ENCODE assay signal across 10 mouse cellular contexts in the genomic region with DNA sequence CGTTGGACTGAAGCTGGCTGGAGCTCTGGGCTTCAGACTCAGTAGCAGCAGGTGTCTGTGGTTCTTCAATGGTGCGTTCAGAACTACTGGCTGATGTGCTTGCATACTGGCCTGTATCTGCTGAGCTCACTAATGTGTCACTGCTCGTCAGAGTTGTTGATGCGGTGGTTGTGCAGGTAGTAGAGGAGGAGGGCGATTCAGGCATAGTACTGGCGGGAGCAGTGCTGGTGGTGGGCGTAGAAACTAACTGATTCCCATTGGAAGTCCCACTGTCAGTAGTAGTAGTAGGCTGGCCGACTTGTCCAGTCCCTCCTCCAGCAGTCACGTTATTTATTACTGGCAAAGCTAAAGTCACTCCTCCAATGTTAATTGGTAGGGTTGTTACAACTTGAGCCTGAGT. TPM values are rescaled to one million over a fixed set of nuclear protein-coding genes. Genes with fewer than 3 reads are reported as not detected.
DNase-seq lines count a peak whose midpoint lies in the region; ATAC-seq and TF ChIP-seq lines count a peak whose summit lies in the region.
"Had no signal": no experiment of that assay in that cellular context is flagged by ENCODE, and none has a peak within 500 bp of the region (broad histone marks: within the 10 kb centered on the region; RNA-seq: fewer than 3 reads in every experiment).

No protein-coding gene starts in this region.

- TF ChIP-seq POLR2A in MEL (IDR thresholded peaks at IDR 0.05; ENCODE audit: control insufficient read depth in 1 of 2, insufficient read depth in 1 of 2, low read depth in 1 of 2, low read length in 2 of 2, poor library complexity in 1 of 2), result no peak

- peak overlapping the region; percentile 18; the same call in 1 of the 2 replicates for H3K4me3 ChIP-seq in hindbrain, embryonic 13.5 days
- H3K4me3 ChIP-seq in hindbrain, embryonic 10.5 days, result no peak overlapping the region
- H3K4me3 ChIP-seq in MEL (ENCODE audit: control insufficient read depth in 1 of 2, insufficient read depth in 1 of 2, low read depth in 2 of 2, low read length in 2 of 2), result peak overlapping the region in 1 of 2 experiments; percentile 54; a peak in 2 of 4 replicates
- H3K4me3 ChIP-seq in forebrain, embryonic 13.5 days, result peak overlapping the region; percentile 22
- 0 out of 2 replicates have a peak overlapping the region, but pooled peaks have one; percentile 96 for H3K4me3 ChIP-seq in liver, postnatal 0 days (ENCODE audit: low read depth, low read length)
- no peak overlapping the region for H3K4me3 ChIP-seq in intestine, embryonic 16.5 days (ENCODE audit: low read length)

- no peaks in the 10 kb centered on the region for H3K27me3 ChIP-seq in hindbrain, embryonic 13.5 days
- H3K27me3 ChIP-seq in hindbrain, embryonic 10.5 days (ENCODE audit: insufficient read depth, poor library complexity, severe bottlenecking), result no peaks in the 10 kb centered on the region
- H3K27me3 ChIP-seq in MEL (ENCODE audit: control insufficient read depth in 1 of 2, insufficient read depth in 2 of 2, low read length in 2 of 2), result no peaks in the 10 kb centered on the region
- H3K27me3 ChIP-seq in forebrain, embryonic 13.5 days, result no peaks in the 10 kb centered on the region
- no peaks in the 10 kb centered on the region for H3K27me3 ChIP-seq in liver, postnatal 0 days (ENCODE audit: insufficient read depth, low read length)
- no peaks in the 10 kb centered on the region for H3K27me3 ChIP-seq in intestine, embryonic 16.5 days (replicated peaks; ENCODE audit: control insufficient read depth, insufficient read depth, low read length)
- H3K27me3 ChIP-seq: heart, embryonic 13.5 days had no signal

- peak overlapping the region; percentile 57 for H3K4me2 ChIP-seq in hindbrain, embryonic 13.5 days
- peak overlapping the region; percentile 72 for H3K4me2 ChIP-seq in forebrain, embryonic 13.5 days
- peak overlapping the region; percentile 97 for H3K4me2 ChIP-seq in liver, postnatal 0 days (ENCODE audit: low read depth, low read length)
- H3K4me2 ChIP-seq in intestine, embryonic 16.5 days (ENCODE audit: low read depth, low read length), result no peak overlapping the region; the same call in 1 of the 2 replicates

- H3K9ac ChIP-seq in hindbrain, embryonic 13.5 days, result peak overlapping the region; percentile 40; the same call in 1 of the 2 replicates
- peak overlapping the region; percentile 79 for H3K9ac ChIP-seq in MEL (ENCODE audit: control insufficient read depth, low read depth, low read length, poor library complexity, severe bottlenecking)
- peak overlapping the region; percentile 43; the same call in 1 of the 2 replicates for H3K9ac ChIP-seq in forebrain, embryonic 13.5 days
- peak overlapping the region; percentile 35; the same call in 1 of the 2 replicates for H3K9ac ChIP-seq in liver, postnatal 0 days (replicated peaks)
- no peak overlapping the region for H3K9ac ChIP-seq in intestine, embryonic 16.5 days (ENCODE audit: low read depth, low read length)

- 76% methylated on average over 9 of the region's 9 CpGs for WGBS in hindbrain, embryonic 13.5 days
- 87% methylated on average over 9 of the region's 9 CpGs for WGBS in hindbrain, embryonic 10.5 days
- WGBS in forebrain, embryonic 13.5 days, result 82% methylated on average over 9 of the region's 9 CpGs
- WGBS in liver, postnatal 0 days (ENCODE audit: insufficient replicate concordance), result 76% methylated on average over 9 of the region's 9 CpGs
- WGBS in intestine, embryonic 16.5 days, result 81% methylated on average over 9 of the region's 9 CpGs

- no peak for DNase-seq in hindbrain, embryonic 10.5 days (ENCODE audit: low spot score)
- DNase-seq in MEL (ENCODE audit: low read depth, low spot score), result peak; percentile 35
- DNase-seq in liver, postnatal 0 days, result no peak
- DNase-seq: thymus, postnatal 14 days had no signal

- no peak for TF ChIP-seq CTCF in MEL (IDR thresholded peaks at IDR 0.05 in 2 of 3, conservative IDR thresholded peaks at IDR 0.05 in 1 of 3; ENCODE audit: control insufficient read depth in 1 of 3, insufficient read depth in 1 of 3, low read depth in 2 of 3, low read length in 3 of 3, poor library complexity in 1 of 3, severe bottlenecking in 1 of 3)
- no peak for TF ChIP-seq CTCF in liver, postnatal 0 days (IDR thresholded peaks at IDR 0.05; ENCODE audit: low read depth)

- H3K27ac ChIP-seq in hindbrain, embryonic 13.5 days, result no peak overlapping the region
- no peak overlapping the region for H3K27ac ChIP-seq in hindbrain, embryonic 10.5 days
- H3K27ac ChIP-seq in MEL (ENCODE audit: control insufficient read depth, low read depth, low read length), result peak overlapping the region; percentile 55
- no peak overlapping the region for H3K27ac ChIP-seq in forebrain, embryonic 13.5 days
- peak overlapping the region; percentile 100 for H3K27ac ChIP-seq in liver, postnatal 0 days (ENCODE audit: low read depth)
- no peak overlapping the region for H3K27ac ChIP-seq in intestine, embryonic 16.5 days (ENCODE audit: low read length)
- H3K27ac ChIP-seq: kidney, postnatal 0 days had no signal

- no peak for TF ChIP-seq EP300 in MEL (IDR thresholded peaks at IDR 0.05; ENCODE audit: low read depth in 1 of 2, low read length in 2 of 2)
- TF ChIP-seq EP300 in liver, postnatal 0 days (IDR thresholded peaks at IDR 0.05; ENCODE audit: low read depth), result no peak

- no peaks in the 10 kb centered on the region for H3K36me3 ChIP-seq in hindbrain, embryonic 13.5 days
- peaks cover 28% of the 10 kb centered on the region for H3K36me3 ChIP-seq in hindbrain, embryonic 10.5 days
- peaks cover 0 to 48% of the 10 kb centered on the region in 2 experiments; a peak in 2 of 4 replicates for H3K36me3 ChIP-seq in MEL (ENCODE audit: control insufficient read depth in 1 of 2, insufficient read depth in 2 of 2, low read length in 2 of 2)
- H3K36me3 ChIP-seq in forebrain, embryonic 13.5 days (ENCODE audit: poor library complexity, severe bottlenecking), result 0 out of 2 replicates have a peak, but pooled peaks cover 13% of the 10 kb centered on the region
- H3K36me3 ChIP-seq in liver, postnatal 0 days (replicated peaks; ENCODE audit: insufficient read depth, low read length), result no peaks in the 10 kb centered on the region
- no peaks in the 10 kb centered on the region for H3K36me3 ChIP-seq in intestine, embryonic 16.5 days (ENCODE audit: control insufficient read depth, insufficient read depth, low read length)

- no peaks in the 10 kb centered on the region for H3K9me3 ChIP-seq in hindbrain, embryonic 13.5 days
- H3K9me3 ChIP-seq in hindbrain, embryonic 10.5 days, result no peaks in the 10 kb centered on the region
- no peaks in the 10 kb centered on the region for H3K9me3 ChIP-seq in MEL (replicated peaks; ENCODE audit: insufficient read depth, low read length)
- no peaks in the 10 kb centered on the region for H3K9me3 ChIP-seq in forebrain, embryonic 13.5 days (replicated peaks)
- no peaks in the 10 kb centered on the region for H3K9me3 ChIP-seq in liver, postnatal 0 days (ENCODE audit: low read length)
- no peaks in the 10 kb centered on the region for H3K9me3 ChIP-seq in intestine, embryonic 16.5 days (ENCODE audit: control insufficient read depth, low read length)
- H3K9me3 ChIP-seq: heart, embryonic 13.5 days had no signal

- H3K79me2 ChIP-seq in MEL (ENCODE audit: control insufficient read depth, insufficient read depth, low read length, poor library complexity), result peaks cover 40% of the 10 kb centered on the region

- TF ChIP-seq RAD21 in MEL (IDR thresholded peaks at IDR 0.05; ENCODE audit: low read depth, low read length), result no peak

- peaks cover 42% of the 10 kb centered on the region for H3K4me1 ChIP-seq in hindbrain, embryonic 13.5 days (replicated peaks)
- peaks cover 50% of the 10 kb centered on the region for H3K4me1 ChIP-seq in hindbrain, embryonic 10.5 days (replicated peaks)
- H3K4me1 ChIP-seq in MEL (ENCODE audit: control insufficient read depth in 1 of 2, insufficient read depth in 2 of 2, low read length in 2 of 2), result peaks cover 21 to 32% of the 10 kb centered on the region in 2 experiments
- H3K4me1 ChIP-seq in forebrain, embryonic 13.5 days, result peaks cover 46% of the 10 kb centered on the region
- peaks cover 28% of the 10 kb centered on the region for H3K4me1 ChIP-seq in liver, postnatal 0 days (ENCODE audit: insufficient read depth)
- peaks cover 15% of the 10 kb centered on the region for H3K4me1 ChIP-seq in intestine, embryonic 16.5 days (ENCODE audit: control insufficient read depth, insufficient read depth, low read length)

- no peak for ATAC-seq in hindbrain, embryonic 13.5 days (ENCODE audit: low FRiP score)
- ATAC-seq in forebrain, embryonic 13.5 days, result no peak
- ATAC-seq in liver, postnatal 0 days, result no peak
- ATAC-seq in erythroid progenitor cell, adult 5-6 weeks (replicated peaks; ENCODE audit: low FRiP score, poor library complexity, severe bottlenecking), result no peak
- ATAC-seq in intestine, embryonic 16.5 days, result no peak

TF ChIP-seq in MEL, 35 proteins besides CTCF, POLR2A, EP300 and RAD21 (continues in another document):
- TF ChIP-seq ZNF384 (IDR thresholded peaks at IDR 0.05; ENCODE audit: low read depth, low read length), result no peak
- no peak for TF ChIP-seq TCF12 (IDR thresholded peaks at IDR 0.05; ENCODE audit: low read depth, low read length)
- no peak for TF ChIP-seq ZKSCAN1 (IDR thresholded peaks at IDR 0.05; ENCODE audit: low read depth, low read length)
- no peak for TF ChIP-seq SIN3A (IDR thresholded peaks at IDR 0.05; ENCODE audit: low read length)
- TF ChIP-seq MYB (IDR thresholded peaks at IDR 0.05; ENCODE audit: low read depth, low read length), result no peak
- TF ChIP-seq POLR2AphosphoS5 (IDR thresholded peaks at IDR 0.05; ENCODE audit: borderline replicate concordance, low read depth, low read length), result no peak
- no peak for TF ChIP-seq CHD2 (IDR thresholded peaks at IDR 0.05; ENCODE audit: low read length)
- TF ChIP-seq HCFC1 (IDR thresholded peaks at IDR 0.05; ENCODE audit: low read depth, low read length), result no peak
- no peak for TF ChIP-seq MXI1 (IDR thresholded peaks at IDR 0.05; ENCODE audit: low read depth, low read length)
- TF ChIP-seq TBP (IDR thresholded peaks at IDR 0.05; ENCODE audit: low read depth, low read length), result no peak
- no peak for TF ChIP-seq UBTF (IDR thresholded peaks at IDR 0.05; ENCODE audit: borderline replicate concordance, insufficient read depth, low read depth, low read length)

RNA-seq across cellular contexts. Expression of a gene that starts 2.1 kb away (rescaled TPM):
- 20.9 and 22.1 TPM in 2 replicates for polyA plus RNA-seq in hindbrain, embryonic 13.5 days (2015; fragmentation: Nextera tagmentation; extraction: Ambion mirVana)
- 10.8 TPM in 2 replicates for polyA plus RNA-seq in hindbrain, embryonic 10.5 days (2016; fragmentation: Nextera tagmentation; extraction: Ambion mirVana)
- 35.3 and 35.4 TPM in 2 replicates for total RNA-seq in MEL (2012; rRNA removed)
- 10 to 100 TPM; 21.4 to 33.9 TPM for polyA plus RNA-seq in MEL (2012; ENCODE audit: insufficient read depth in 1 of 2, insufficient read length in 2 of 2, low read depth in 1 of 2, low replicate concordance in 2 of 2, missing spikeins in 1 of 2)
- 20.0 and 21.7 TPM in 2 replicates for polyA plus RNA-seq in forebrain, embryonic 13.5 days (2015; fragmentation: Nextera tagmentation; extraction: Ambion mirVana)
- polyA plus RNA-seq in liver, postnatal 0 days (2015; fragmentation: Nextera tagmentation; extraction: Ambion mirVana), result 2.5 and 3.0 TPM in 2 replicates
- 54.1 and 85.8 TPM in 2 replicates for total RNA-seq in erythroid progenitor cell, adult 5-6 weeks (2015; ENCODE audit: low replicate concordance)
- total RNA-seq in erythroid progenitor cell, adult 5-6 weeks (2017; ENCODE audit: low replicate concordance), result 47.2 and 53.8 TPM in 2 replicates
- 3.9 and 4.3 TPM in 2 replicates for polyA plus RNA-seq in intestine, embryonic 16.5 days (2015; fragmentation: Nextera tagmentation; extraction: Ambion mirVana)

Comparison
In these comparisons a context has a peak if more than half of its experiments do, and no peak if none do; other contexts are left out.
1. H3K4me3 ChIP-seq: peak in hindbrain, embryonic 13.5 days (single experiment), forebrain, embryonic 13.5 days (single experiment) and liver, postnatal 0 days (single experiment); none in hindbrain, embryonic 10.5 days (single experiment) and intestine, embryonic 16.5 days (single experiment).
2. H3K27ac ChIP-seq: peak in MEL (single experiment) and liver, postnatal 0 days (single experiment); none in hindbrain, embryonic 13.5 days (single experiment), hindbrain, embryonic 10.5 days (single experiment), forebrain, embryonic 13.5 days (single experiment) and intestine, embryonic 16.5 days (single experiment).